Mouse (Mus musculus) thymus, postnatal 36 days (tissue): Measurements from ENCODE around the gene Macf1.
A peak's percentile ranks its signal among the peaks of the same experiment; 100 is the strongest.

Experiments used
- DNase-seq, 2 experiments: peaks; one replicate each; pipeline ENCODE4 v3.0.0; 2022; ENCODE audit warnings: mixed read lengths in 2 of 2

Gene Macf1

DNA sequence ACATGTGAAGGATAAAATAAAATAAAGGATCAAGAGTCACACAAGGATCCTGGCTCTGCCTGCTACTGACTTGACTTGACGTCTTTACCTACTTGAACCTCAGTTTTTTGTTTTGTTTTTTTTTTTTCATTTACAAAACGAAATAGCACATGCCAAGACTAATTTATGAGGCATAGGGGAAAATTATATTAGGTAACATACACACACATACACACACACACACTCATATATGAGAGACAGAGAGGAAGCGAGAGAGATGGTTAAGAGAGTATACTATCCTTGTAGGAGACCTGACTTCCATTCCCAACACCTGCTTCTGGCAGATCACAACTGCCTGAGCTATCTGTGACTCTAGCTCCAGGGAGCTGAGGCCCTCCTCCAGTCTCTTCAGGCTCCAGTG is at the start of gene Macf1:
Macf1 (minus strand) TSS at position 101 of the 400 bp plus-strand sequence.
- no peak for DNase-seq

DNA sequence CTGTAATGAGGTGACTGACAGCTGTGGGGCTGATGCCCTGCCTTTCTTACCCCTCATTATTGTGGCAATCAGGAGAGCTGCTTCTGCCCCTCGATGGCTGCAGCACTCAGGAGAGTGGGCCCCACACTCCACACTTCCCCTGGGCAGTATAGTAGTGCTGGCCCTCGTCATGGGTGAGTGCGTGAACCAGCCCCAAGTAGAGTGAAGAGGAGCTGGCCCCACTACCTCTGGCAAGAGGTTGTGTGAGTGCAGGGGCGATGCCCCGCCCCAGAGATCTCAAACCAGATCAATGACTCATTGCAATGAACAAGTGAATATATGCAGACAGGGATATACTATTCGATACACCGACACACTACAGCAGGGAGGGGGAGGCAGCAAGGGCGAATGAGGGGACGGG is 49.4 kb upstream of the Macf1 start:
- no peak for DNase-seq

DNA sequence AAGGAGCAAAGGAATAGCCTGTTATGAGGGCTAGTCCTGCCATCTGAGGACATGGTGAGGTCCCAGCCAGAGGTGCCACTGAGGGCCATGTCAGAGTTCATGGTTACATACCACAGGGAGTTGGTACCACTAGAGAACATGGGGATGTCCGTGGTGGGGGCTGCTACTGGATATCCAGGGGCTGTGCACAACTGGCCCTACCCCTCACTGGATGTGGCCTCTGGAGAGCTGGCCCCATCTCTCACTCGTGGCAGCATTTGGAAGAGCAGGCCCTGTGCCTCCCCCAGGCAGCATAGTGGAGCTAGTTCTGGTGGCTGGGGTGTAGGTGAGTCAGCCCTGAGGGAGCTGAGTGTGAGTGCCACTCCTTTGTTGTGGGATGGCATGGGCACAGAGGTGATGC is 48.8 kb upstream of the Macf1 start:
- no peak for DNase-seq

DNA sequence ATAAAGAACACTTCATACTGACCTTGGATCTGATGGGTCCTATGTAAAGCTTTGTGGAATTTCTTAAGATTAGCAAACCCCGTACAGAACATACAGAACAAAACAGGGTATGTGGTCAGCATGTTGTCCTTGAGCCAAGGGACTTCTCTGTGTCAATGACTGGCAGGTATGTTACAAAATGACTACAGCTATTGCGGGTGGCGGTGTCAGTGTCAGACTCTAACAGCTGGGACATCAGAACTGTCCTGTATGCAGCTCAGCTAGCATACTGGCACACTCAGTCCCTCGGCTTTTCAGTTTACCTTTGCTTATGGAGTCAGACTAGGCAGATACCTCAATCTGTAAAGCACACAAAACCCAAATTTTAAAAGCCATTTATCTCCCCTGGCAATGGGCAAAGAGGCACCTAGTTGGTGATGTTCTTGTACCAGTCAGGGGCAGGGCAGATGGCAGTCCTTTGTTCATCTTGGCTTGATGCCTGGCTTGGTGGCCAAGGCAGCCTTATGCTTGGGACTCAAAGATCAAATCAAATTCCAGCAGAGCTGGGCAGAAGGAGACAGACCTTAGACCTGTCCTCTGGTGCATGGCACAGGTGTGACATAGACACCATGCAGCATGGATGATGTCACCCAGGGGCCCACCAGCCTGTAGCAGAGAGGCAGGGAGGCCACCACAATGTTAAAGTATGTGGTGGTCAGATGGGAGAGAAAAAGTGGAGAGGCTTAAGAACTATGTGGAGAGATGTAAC is 48.2 kb upstream of the Macf1 start:
- no peak for DNase-seq

DNA sequence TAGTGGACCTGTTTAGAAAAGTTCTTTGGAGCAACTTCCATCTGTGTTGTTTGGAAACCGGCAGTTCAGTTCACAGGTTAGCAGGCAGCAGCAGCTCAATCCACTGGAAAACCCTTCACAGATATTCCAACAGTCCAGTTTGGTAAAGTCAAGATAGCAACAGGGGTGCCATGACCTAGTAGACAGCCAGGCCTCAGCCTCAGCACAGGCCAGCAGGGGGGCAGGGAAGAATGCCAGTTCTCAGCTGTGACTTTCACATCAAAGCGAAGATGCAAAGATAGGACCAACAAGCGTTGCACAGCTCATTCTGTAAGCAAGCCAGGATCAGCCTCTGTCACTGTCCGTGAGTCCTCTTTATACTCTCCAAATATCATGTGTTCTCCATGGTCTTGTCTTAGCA is 37.6 kb upstream of the Macf1 start:
- DNase-seq, result no peak

DNA sequence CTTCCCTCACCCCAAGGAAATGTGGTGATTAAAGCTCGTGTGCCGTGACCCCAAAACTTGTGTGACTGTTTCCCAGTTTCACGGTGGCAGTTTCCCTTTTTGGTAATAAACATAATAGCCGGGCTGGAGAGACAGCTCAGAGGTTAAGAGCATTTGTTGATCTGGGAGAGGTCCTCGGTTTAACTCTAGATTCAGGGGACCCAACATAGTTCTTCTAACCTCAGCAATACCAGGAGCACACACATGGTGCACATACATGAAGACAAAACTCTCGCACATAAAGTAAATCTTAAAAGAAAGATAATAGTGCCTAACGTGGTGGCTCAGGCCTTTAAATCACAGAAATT is 34.2 kb upstream of the Macf1 start:
- DNase-seq, result no peak

DNA sequence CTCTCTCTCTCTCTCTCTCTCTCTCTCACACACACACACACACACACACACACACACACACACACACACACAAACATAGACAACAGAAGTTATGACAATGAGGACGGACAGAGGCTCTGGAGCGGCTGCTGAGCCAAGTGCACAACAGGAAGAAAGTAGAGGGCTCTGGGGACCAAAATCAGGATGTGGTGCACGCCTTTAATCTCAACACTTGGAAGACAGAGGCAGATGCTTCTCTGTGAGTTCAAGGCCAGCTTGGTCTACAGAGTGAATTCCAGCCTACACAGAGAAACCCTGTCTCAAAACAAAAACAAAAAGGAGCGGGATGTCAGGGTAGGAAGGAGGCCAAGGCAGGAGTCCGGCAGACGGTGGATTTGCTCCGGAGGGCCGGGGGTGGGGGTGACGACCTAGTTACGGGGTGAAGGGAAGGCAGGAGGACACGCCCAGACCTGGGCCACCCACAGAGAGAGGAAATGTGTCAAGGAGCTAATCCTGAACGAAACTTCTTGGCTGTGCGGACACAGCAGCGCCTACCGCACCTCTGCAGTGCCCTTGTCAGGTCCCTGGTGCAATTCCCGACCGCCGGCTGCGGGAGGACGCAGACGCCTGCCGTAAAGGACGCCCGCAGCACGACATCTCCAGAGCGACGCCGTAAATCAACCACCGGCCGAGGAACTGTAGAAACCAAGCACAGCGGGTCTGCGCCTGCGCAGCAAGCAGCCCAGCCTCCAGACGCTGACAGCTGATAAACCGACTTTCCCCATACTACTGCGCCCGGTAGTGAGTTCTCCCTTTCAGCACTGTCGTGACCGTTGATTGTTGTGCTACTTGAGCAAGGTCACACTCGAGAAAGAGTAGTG is 33.6 kb upstream of the Macf1 start, which contains the start of gene Ndufs5:
Ndufs5 (minus strand) TSS at position 629 of the 860 bp plus-strand sequence.
- peak; percentile 96 for DNase-seq

DNA sequence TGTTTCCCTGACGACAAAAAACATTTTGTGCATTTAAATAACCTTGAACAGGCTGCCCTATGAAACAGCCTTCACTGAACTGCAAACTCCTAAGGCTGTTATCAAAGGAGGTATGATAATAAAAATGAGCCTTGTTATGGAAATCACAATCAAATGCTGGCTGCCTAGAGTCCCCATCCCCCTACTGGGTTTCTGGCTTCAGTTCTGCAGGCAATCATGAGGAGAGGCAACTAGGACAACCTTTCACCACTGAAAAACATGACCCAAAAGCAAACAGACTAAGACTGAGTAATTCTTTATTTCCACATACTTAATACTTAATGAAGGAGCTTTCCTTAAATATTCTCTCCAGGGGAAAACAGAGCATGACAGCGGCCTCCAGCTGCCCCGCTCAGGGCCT is 28.3 kb upstream of the Macf1 start:
- no peak for DNase-seq

DNA sequence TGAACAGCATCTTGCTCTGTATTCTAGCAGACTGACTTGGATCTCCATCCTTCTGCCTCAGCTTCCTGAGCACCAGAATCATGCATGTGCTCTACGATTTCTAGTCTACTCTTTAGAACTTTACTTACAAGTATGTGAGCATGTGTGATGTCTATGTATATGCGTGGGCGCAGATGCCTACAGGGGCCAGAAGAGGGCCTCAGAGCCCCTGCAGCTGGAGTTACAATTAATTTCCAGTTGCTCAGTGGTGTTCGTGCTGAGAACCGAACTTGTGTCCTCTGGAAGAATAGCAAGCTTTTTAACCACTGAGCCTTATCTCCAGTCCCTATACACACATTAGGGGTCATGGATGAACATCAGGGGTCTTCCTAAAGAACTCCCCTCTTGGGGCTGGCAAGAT is 23.2 kb upstream of the Macf1 start:
- DNase-seq, result no peak

DNA sequence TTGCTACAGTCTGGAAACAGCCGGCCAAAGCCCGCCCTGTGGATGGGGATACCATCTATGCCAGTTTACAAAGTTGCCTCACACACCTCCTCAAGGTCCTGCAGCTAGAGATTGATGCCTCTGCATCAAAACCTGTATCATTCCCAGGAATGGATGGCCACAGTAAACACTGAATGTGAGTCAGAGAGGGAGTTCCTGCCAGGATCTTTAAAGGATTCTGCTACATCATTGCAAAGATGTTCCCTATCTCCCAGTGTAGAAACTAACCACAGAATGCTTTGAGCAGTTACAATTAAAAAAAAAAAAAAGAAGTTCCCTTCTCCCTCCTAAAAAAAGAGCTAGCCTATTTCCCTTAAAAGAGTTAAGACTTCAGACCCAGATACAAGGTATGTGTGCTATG is 21.2 kb upstream of the Macf1 start:
- DNase-seq, result no peak

DNA sequence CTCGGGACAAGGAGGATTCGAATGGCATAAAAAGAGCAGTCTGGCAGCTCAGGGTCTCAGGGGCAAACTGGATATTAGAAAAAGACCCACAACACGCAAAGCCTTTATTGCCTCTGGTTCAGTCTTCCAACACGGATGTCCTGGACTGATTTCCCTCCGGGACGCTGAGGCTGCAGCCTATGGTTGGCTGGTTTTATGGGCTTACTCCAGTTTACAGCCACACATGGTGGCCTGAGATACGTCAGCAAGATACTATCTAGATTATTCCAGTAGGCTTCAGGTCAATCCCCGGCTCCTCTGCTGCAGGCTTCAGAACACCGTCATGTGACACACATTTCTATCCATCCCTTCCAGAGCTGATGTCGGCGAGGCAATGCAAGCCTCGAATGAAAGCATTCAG is 9.2 kb upstream of the Macf1 start:
- no peak for DNase-seq

DNA sequence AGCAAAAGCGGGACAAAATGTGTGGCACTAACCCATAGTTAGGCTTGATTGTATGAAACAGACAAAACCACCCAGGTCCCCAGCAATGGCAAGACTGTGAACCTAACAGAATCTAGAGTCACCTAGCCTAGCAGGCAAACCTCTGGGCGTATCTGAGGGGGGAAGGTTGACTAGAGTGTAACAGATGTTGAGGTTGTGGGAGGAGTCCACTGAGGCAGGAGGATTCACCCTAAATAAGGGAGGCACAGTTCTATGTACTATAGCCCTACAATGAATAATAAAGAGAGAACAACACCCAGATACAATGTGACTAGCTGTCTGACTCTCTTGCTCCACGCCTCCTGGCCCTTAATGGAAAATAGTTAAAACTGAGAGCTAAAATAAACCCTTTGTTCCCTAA is 7.9 kb upstream of the Macf1 start:
- no peak for DNase-seq

DNA sequence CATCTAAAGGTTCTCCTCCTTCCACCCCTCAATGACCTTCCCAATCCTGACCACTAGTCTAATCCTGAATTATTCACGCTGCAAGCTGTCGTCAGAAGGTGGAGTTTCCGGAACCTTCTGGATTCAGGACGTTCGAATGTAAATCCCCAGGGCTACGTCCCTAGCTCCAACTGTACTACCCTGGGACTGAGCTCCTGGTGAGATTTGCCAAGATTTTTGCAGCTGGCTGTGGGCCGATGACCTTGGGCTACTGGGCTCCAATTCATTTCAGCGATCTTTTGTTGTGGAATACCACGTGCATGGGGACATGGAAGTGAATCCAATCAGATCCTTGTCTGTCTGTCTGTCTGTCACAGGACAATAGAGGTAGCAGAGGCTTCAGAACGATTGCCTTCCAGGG is 6.2 kb upstream of the Macf1 start:
- DNase-seq, result no peak

DNA sequence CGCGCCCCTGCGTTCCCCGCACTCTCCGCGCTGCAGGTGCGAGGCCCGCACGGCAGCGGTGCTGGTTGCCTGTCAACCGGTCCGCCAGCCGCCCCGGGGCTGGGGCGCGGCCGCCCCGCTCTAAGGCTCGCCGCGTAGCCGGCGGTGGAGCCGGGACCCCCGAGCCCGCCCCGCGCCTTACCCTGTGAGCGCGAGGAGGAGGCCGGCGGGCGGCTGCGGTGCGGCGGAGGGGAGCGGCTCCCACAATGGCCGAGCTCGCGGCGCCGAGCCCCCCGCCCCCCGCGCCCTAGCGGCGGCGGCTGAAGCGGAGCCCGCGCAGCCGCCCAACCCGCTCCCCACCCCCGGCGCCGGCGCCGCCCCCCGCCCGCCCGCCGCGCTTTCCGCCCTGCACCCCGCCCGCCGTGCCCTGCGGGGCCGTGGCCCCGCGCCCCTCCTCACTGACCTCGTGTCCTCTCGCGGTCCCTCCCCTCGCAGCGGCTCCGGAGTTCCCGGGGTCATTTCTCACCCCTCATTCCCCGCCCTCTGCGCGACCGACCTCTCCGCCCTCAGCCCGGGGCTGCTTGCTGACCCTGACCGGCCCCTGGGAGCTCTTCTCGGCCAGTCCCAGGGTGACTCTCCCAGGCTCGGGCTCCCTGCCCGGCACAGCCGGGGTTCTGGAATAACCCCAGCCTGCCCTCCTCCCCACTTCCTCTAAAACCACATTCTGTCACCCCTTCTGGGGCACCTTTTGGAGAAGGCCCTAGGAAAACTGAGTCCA is 3.0 kb upstream of the Macf1 start:
- DNase-seq, result peak; percentile 5 to 17

DNA sequence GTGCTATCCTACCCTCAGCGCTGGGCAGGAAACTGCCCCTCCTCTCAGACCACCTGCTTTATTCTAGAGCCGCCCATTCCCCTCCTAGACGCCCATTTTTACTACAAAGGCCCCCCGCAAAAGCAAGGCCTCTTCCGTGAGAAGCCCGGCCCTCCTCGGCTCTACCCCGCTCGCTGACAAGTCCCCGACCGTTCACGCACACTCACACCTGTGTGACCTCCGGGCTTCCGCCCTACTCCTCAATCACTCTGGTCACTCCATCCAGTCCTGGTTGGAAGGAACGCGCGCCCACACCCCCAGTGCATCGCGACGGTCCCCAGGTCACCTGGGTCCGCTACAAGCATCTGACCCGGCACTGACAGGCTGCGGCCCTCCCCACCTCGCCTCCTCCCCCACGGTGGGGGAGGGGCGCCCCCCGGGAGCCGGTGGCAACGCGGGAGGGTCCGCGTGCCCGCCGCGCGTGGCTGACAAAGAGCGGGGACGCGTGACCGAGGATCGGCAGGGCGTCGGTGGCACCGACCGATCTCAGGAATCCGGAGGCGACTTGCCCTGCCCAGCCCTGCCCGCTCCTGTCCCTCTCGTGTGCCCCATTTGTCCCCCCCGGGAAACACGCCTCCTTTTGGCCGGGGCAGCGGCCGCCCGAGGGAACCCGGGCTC is 2.3 kb upstream of the Macf1 start:
- peak in 1 of 2 experiments; percentile 12 for DNase-seq

DNA sequence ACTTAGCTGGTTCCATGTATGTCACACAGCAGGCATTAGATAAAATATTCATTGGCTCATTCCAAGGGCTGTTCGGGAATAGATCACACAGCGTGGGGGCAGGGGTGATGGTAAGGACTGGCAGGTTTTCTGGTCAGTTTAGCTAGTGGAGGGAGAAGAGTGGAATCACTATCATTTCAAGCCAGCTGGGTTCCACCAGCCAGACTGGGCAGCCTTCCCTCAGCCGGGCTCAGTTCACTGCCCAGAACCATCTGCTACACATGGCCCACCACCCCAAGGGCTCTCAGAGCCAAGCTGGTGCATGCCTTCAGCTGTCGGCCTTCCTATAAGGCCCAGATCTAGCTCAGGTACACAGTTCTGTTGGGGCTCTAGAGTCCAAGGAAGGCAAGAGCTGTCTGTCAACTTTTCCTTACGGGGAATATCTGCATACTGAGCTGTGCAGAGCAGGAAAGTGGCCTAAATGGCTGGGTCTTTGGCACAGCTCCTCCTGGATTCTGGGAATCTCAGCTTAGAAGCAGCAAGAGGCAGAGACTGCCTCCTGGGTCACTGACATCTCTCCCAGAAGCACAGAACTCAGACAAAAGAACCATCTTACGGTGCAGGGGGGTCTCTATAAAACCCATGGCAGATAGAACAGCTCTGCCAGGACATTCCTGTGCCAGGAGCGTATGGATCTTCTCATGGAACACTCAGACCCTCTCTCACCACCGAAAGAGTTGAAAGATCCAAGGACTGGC is 1.5 kb upstream of the Macf1 start:
- no peak for DNase-seq

DNA sequence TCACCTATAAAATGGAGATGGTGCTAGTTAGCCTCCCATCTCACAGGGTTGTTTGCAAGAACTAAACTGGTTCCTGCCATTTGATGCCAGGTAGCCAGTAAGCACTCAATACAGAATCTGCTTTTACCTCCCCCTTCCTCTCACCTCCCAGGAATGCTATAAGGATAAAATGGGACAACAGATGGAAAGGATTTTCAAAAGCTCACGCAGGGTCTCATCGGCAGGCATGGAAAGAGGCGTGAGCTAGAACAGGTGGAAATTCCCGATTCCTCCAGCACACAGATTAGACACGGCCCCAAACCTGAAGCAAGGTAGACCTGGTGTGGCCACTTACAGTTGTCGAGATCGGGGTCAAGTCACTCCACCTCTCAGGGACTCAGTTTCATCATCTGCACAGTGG is 886 bp upstream of the Macf1 start:
- no peak for DNase-seq

DNA sequence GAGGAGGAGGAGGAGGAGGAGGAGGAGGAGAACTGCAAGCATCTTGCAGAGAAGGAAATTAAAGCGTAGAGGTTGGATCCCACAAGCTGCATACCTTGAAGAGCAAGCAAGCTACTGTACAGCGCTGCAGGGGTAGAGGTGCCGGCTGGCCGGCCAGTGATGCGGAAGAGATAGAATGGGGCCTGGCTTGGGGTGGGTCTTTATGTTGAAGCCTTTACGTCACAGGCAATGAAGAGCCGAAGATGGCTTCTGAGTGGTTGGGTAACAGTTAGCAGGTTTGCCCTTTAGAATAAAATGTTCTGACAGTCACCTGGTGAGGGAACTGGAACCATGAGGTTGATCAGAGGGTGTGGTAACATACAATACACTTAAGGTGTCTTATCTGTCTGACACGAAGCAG is 1.9 kb downstream of the Macf1 start:
- no peak for DNase-seq

DNA sequence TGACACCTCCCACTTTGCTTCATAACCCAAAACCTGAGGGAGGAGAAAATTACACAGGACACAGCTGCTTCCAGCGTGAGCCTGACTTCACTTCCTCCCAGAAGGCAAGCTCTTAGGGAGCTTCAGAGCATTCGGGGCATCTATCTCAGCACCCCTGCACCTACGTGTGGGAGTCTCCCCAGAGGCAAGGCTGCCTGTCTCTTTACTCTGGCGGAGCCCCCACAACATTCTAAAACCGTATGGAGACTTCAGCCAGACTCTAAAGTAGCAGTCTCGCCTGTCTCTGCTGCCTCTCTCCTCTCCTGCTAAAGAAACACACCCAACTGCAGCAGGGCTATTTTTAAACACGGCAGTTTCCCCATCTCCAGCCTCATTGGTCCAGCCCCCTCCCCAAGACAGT is 3.2 kb downstream of the Macf1 start:
- DNase-seq, result no peak

DNA sequence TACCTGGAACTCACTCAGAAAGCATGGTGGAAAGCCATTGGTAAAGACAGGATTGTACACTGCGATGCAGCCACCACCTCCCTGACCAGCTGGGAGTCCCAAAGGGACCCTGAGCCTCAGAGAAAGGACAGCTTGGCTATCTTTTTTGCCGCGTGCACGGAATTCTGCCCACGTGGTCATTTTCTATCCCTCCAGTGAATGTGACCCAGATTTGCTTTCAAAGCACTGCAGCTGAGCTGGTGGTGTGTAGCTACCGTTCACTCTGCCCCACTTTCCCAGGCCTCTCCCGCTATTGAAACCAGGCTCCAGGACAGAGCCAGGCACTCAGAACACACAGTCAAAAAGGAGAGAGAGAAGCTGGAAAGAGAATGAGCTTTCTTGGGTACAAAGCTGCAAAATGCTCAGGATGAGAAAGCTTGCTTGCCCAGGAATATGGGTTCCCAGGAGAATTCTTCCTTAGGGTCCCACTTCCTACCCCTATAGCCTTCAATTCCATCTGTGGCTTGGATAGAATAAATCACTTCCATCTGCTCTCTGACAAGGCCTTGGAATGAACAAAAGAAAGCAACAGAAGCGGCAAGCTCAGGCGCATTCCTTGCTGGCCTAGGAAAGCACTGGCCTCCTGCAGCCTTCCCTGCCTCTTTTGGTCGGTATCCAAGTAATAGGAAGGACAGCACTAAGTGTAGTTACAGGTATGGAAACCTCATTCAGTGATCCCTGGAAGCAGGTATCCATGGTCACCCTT is 6.9 kb downstream of the Macf1 start:
- no peak for DNase-seq

DNA sequence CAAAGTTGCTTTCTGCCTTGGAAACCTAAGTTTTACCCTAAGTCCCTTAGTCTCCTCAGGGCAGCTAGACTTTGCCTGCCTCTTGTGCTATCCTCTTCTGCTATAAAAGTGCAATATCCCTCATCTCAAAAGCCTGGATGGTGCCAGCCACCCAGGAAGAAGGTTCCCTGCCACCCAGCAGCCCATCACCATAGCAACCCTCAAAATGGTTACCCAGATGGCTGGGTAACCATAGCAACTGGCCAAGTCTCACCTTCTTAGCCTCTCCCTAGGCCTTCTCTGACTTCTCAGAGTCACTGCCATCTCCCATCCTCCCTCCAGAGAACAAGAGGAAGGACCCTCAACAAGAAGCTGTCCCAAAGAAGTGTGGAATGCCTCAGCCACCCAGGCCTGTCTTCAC is 13.6 kb downstream of the Macf1 start:
- no peak for DNase-seq

DNA sequence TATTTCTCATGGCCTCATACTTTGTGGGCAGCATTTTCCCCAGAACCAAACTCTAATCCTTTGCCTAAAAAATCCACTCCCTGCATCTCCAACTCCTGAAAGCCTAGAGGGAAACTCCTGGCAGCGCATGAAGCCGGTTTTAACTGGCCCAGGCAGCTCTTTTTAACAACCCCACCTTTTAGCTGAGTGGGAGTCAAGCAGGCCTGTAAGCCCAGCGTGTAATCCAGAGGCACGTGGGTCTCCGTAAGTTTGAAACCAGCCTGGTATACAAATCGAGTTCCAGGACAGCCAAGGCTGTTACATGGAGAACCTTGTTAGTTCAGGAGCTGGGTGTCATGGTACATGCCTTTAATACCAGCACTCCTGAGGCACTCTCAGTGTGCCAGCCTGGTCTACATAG is 14.5 kb downstream of the Macf1 start:
- no peak for DNase-seq
